Comparison of ENCODE assay signal across 16 mouse cellular contexts in genomic region chr3:41452716-41453090, GRCm38 (mm10).
"Had no signal": no experiment of that assay in that cellular context is flagged by ENCODE, and none has a peak within 500 bp of the region (broad histone marks: within the 10 kb centered on the region; RNA-seq: fewer than 3 reads in every experiment).

No protein-coding gene starts in this region.

- H3K36me3 ChIP-seq: liver, embryonic 13.5 days; midbrain, embryonic 13.5 days had no signal

- H3K9ac ChIP-seq: liver, embryonic 13.5 days; lung, embryonic 14.5 days; midbrain, embryonic 13.5 days had no signal

- H3K4me1 ChIP-seq: liver, embryonic 13.5 days; midbrain, embryonic 13.5 days had no signal

- ATAC-seq: midbrain, embryonic 13.5 days had no signal

- H3K9me3 ChIP-seq: liver, embryonic 13.5 days; midbrain, embryonic 13.5 days had no signal

- H3K27me3 ChIP-seq: liver, embryonic 13.5 days; midbrain, embryonic 13.5 days had no signal

- DNase-seq: kidney, adult 2 months; kidney, postnatal 10 days; kidney, postnatal 4 days; layer of hippocampus, adult 9-11 months; liver, embryonic 13.5 days; lung, embryonic 14.5 days; right cerebral cortex, adult 18-20 months; right cerebral cortex, postnatal 14 days; right cerebral cortex, postnatal 4 days; thymus, adult 2 months; thymus, postnatal 14 days; thymus, postnatal 4 days had no signal

- H3K4me3 ChIP-seq: layer of hippocampus, adult 2 months; liver, embryonic 13.5 days; midbrain, embryonic 13.5 days had no signal

- H3K27ac ChIP-seq: layer of hippocampus, adult 2 months; liver, embryonic 13.5 days; macrophage; midbrain, embryonic 13.5 days; stomach, postnatal 0 days had no signal
